Mouse (Mus musculus): ENCODE results near the gene Patz1. TPM values are rescaled to one million over a fixed set of nuclear protein-coding genes. Genes with fewer than 3 reads are reported as not detected.

The Patz1 gene
- polyA plus RNA-seq, 1 experiment from 2014 or later = 36.1 TPM

GRCm38 (mm10) chr11:3334711-3335316 lies 46.1 kb downstream of the Patz1 start:
- H3K27me3 ChIP-seq (replicated peaks) = no peaks in the 10 kb centered on the region
- ATAC-seq = no peak
- H3K36me3 ChIP-seq = no peaks in the 10 kb centered on the region
- H3K4me1 ChIP-seq (replicated peaks) = peaks cover 28% of the 10 kb centered on the region
- 35% methylated on average over 9 of the region's 9 CpGs for WGBS
- no peak overlapping the region for H3K4me2 ChIP-seq (replicated peaks)
- H3K9me3 ChIP-seq = no peaks in the 10 kb centered on the region
- H3K9ac ChIP-seq = no peak overlapping the region
- no peak overlapping the region for H3K27ac ChIP-seq
- no peak overlapping the region for H3K4me3 ChIP-seq (replicated peaks)

DNA sequence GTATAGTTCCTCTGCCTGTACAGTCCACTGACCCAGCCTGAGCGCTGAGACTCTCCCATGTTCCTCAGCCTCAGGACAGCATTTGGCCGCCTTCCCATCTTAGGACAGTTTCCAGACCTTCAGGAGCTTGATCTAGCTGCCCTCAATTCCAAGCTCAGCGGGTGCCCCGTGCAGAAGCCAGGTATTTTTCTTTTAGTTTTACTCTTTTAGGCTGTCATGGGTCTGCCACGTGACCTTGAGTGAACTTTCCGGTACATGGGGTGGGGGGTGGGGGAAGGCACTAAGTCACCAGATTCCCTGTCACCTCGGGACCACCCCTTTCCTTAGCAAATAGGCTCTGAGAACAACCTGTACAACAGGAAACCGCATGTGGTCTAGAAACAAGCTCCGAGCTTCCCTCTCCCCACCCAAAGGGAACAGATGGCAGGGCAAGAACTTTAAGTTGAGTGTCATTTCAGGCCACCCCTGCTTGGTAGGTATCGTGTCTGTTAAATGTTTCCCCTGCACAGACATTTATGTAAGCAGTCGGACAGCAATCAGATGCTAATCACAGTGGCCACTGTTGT lies 47.1 kb downstream of the Patz1 start:
- Histone ChIP-seq H3K4me2 (replicated peaks) (no peak overlapping the region), H3K27ac (0 out of 2 replicates have a peak overlapping the region, but pooled peaks have one; percentile 14), H3K4me1 (replicated peaks) (peaks cover 26% of the 10 kb centered on the region), H3K9ac (no peak overlapping the region), H3K4me3 (replicated peaks) (no peak overlapping the region), H3K27me3 (replicated peaks) (no peaks in the 10 kb centered on the region), H3K36me3 (no peaks in the 10 kb centered on the region), H3K9me3 (no peaks in the 10 kb centered on the region)
- 17% methylated on average over 11 of the region's 11 CpGs for WGBS
- ATAC-seq = no peak

DNA sequence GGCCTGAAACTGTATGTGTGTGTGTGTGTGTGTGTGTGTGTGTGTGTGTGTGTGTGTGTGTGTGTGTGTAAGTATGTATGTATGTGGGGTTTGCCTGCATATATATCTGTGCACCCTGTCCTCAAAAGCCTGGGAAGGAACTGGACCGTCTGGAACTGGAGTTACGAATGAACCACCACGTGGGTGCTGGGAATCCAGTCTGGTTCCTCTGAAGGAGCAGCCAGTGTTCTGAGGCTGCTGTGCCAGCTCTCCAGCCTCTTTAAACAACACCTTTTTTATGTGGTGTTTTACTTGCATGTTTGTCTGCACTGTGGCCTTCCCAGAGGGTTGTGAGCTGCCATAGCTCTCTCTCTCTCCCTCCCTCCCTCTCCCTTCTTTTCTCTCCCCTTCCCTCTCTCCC lies 47.9 kb downstream of the Patz1 start:
- H3K9ac ChIP-seq = no peak overlapping the region
- no peak overlapping the region for H3K27ac ChIP-seq
- H3K4me2 ChIP-seq (replicated peaks) = no peak overlapping the region
- no peak for ATAC-seq
- peaks cover 26% of the 10 kb centered on the region for H3K4me1 ChIP-seq (replicated peaks)
- H3K27me3 ChIP-seq (replicated peaks) = no peaks in the 10 kb centered on the region
- no peak overlapping the region for H3K4me3 ChIP-seq (replicated peaks)
- no peaks in the 10 kb centered on the region for H3K36me3 ChIP-seq
- WGBS = 84% methylated on average over 3 of the region's 3 CpGs
- H3K9me3 ChIP-seq = no peaks in the 10 kb centered on the region

GRCm38 (mm10) chr11:3337173-3337955 lies 48.7 kb downstream of the Patz1 start:
- no peaks in the 10 kb centered on the region for H3K36me3 ChIP-seq
- H3K9me3 ChIP-seq = no peaks in the 10 kb centered on the region
- WGBS = 23% methylated on average over 12 of the region's 12 CpGs
- ATAC-seq = peak; percentile 27; the same call in 1 of the 2 replicates
- H3K4me2 ChIP-seq (replicated peaks) = peak overlapping the region; percentile 3; the same call in 1 of the 2 replicates
- H3K9ac ChIP-seq = no peak overlapping the region
- H3K27me3 ChIP-seq (replicated peaks) = no peaks in the 10 kb centered on the region
- peaks cover 21% of the 10 kb centered on the region for H3K4me1 ChIP-seq (replicated peaks)
- peak overlapping the region; percentile 61 for H3K27ac ChIP-seq
- H3K4me3 ChIP-seq (replicated peaks) = no peak overlapping the region

DNA sequence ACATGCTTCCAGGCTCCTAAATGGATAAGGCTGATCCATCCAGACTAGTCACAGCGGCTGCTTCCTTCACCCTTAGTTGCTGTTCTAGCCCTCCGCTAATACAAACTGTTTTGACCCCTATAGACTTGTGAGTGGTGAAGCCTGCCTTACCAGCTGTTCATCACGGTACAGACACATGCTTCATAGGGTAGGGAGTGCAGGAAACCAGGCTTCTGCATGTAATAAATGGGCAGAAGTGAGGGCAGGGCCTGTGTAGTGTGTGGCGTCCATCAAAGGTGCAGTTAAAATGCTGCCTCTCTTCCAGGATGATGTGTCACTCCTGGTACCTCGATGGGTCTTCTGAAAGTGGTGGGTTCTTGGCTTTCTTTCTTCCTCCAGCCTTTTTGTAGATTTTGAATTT lies 49.3 kb downstream of the Patz1 start:
- H3K27me3 ChIP-seq (replicated peaks) = no peaks in the 10 kb centered on the region
- H3K4me3 ChIP-seq (replicated peaks) = no peak overlapping the region
- peaks cover 21% of the 10 kb centered on the region for H3K4me1 ChIP-seq (replicated peaks)
- H3K9ac ChIP-seq = no peak overlapping the region
- ATAC-seq = peak; percentile 7; the same call in 1 of the 2 replicates
- no peak overlapping the region for H3K4me2 ChIP-seq (replicated peaks)
- no peaks in the 10 kb centered on the region for H3K36me3 ChIP-seq
- peak overlapping the region; percentile 61; the same call in 1 of the 2 replicates for H3K27ac ChIP-seq
- 48% methylated on average over 5 of the region's 5 CpGs for WGBS
- H3K9me3 ChIP-seq = no peaks in the 10 kb centered on the region

DNA sequence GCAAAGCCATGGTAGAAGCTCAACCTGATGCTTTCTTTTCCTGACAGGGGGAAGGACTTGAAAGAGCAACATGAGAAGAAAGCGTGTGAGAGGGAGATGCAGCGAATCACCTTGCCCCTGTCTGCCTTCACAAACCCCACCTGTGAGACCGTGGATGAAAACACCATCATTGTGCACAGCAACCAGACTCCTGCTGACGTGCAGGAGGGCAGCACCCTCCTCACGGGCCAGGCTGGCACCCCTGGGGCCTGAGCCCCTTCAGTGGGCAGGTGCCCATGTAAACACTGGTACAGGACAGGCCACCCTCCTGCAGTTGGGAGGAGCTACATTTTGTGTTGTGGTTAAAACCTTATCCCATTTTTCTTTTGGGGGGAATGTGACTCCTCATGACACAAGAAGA lies 52.8 kb downstream of the Patz1 start:
- no peak overlapping the region for H3K9ac ChIP-seq
- H3K4me2 ChIP-seq (replicated peaks) = no peak overlapping the region
- H3K4me1 ChIP-seq (replicated peaks) = peaks cover 8% of the 10 kb centered on the region
- 79% methylated on average over 5 of the region's 5 CpGs for WGBS
- H3K36me3 ChIP-seq = peaks cover 16% of the 10 kb centered on the region
- no peaks in the 10 kb centered on the region for H3K27me3 ChIP-seq (replicated peaks)
- H3K4me3 ChIP-seq (replicated peaks) = no peak overlapping the region
- no peaks in the 10 kb centered on the region for H3K9me3 ChIP-seq
- no peak for ATAC-seq
- H3K27ac ChIP-seq = no peak overlapping the region

DNA sequence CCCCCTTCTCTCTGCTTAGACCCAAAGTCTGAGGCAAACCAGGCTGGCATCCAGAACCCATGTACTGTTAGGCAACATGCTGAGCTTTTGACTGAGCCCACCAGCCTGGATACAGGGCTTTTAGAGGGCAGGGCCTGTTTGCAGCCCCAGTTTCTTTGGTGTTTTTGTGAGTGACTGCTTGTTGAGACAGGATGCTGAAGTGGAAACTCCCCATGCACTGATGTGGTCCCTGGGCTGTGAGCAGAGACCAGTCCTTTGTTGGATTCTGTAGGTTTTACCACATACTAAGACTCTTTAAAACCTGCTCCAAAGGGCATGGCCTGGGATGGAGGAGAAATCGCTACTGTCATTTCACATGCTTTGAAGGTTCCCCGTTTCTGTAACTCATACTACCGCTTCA lies 56.2 kb downstream of the Patz1 start:
- Histone ChIP-seq H3K27ac (no peak overlapping the region), H3K4me3 (replicated peaks) (no peak overlapping the region), H3K4me2 (replicated peaks) (no peak overlapping the region), H3K9ac (no peak overlapping the region), H3K27me3 (replicated peaks) (no peaks in the 10 kb centered on the region), H3K9me3 (no peaks in the 10 kb centered on the region), H3K4me1 (replicated peaks) (peaks cover 19% of the 10 kb centered on the region), H3K36me3 (peaks cover 16% of the 10 kb centered on the region)
- WGBS = 92% methylated on average over 3 of the region's 3 CpGs
- ATAC-seq = no peak

DNA sequence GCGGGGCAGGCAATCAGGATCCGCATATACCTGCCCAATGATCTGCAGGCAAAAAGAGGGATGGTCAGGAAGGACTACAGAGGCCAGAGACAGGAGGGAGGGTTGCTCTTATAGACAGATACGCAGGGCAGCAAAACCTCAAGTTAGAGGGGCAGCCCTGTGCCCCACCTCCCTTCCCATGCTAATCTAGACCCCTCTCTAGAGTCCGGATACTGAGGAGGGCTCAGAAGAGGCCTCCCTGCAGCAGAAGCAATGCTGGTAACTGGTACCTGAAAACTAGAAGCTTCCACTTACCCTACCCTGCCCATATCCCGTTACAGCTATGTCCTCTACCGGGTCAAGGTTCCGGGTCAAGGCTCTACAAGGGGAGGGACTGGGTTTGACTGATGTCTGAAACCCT lies 57.7 kb downstream of the Patz1 start:
- Histone ChIP-seq H3K27ac (no peak overlapping the region), H3K4me3 (replicated peaks) (no peak overlapping the region), H3K4me2 (replicated peaks) (no peak overlapping the region), H3K4me1 (replicated peaks) (peaks cover 19% of the 10 kb centered on the region), H3K9me3 (no peaks in the 10 kb centered on the region), H3K27me3 (replicated peaks) (no peaks in the 10 kb centered on the region), H3K36me3 (peaks cover 26% of the 10 kb centered on the region), H3K9ac (no peak overlapping the region)
- 93% methylated on average over 7 of the region's 7 CpGs for WGBS
- ATAC-seq = no peak

DNA sequence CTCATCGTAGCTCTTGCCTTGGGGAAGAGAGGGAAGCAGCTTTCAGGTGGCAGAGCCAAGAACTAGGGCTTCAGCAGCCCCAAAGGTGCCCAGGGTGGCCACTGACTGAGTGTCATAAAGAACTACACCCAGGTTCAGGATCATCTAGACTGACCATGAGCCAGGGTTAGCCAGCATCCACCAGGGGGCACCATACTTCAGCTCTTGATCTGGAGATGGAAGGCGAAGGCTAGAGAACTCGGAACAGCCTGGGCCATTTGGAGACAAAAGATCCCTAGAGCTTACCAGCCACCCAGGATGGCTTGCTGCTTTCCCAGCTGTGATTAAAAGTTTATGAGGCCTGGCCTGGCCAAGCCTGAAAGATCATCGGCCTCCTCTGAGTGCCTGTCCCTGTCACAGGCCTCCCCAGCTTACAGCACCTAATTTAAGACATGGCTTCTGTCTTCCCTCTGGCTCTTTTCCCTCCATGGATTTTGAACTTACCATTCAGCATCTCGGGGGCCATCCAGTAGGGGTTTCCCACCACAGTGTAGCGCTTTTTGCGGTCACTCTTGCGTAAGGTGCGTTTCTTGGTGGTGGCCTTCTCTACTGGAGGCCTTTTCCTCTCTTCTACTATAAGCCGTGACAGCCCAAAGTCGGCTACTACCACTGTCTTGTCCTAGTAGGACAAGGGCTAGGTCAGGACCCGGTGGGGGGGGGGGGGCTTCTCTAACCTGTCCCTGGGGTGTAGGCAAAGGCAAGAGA lies 58.6 kb downstream of the Patz1 start:
- Histone ChIP-seq H3K9ac (no peak overlapping the region), H3K36me3 (peaks cover 32% of the 10 kb centered on the region), H3K9me3 (no peaks in the 10 kb centered on the region), H3K27ac (no peak overlapping the region), H3K27me3 (replicated peaks) (no peaks in the 10 kb centered on the region), H3K4me3 (replicated peaks) (no peak overlapping the region), H3K4me1 (replicated peaks) (peaks cover 19% of the 10 kb centered on the region), H3K4me2 (replicated peaks) (no peak overlapping the region)
- 60% methylated on average over 12 of the region's 12 CpGs for WGBS
- ATAC-seq = peak; percentile 71

DNA sequence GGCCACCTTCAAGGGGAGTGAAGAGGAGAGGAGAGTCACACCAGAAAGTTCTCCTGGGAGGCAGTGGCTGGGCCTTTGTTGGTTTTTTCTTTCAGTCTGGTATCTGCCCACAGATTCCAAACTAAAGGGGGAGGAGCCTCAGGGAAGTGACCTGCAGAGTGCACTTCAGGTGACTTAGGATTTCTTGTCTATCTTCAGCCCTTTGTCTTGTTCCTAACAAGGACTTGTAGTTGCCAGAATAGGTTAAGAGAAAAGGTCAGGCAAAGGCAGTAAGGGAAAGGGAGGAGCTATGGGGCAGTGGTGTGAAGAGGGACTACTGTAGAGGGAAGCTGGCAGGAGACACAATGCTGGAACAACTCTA lies 59.1 kb downstream of the Patz1 start:
- Histone ChIP-seq H3K36me3 (peaks cover 32% of the 10 kb centered on the region), H3K9ac (no peak overlapping the region), H3K27me3 (replicated peaks) (no peaks in the 10 kb centered on the region), H3K4me3 (replicated peaks) (no peak overlapping the region), H3K9me3 (no peaks in the 10 kb centered on the region), H3K27ac (no peak overlapping the region), H3K4me2 (replicated peaks) (no peak overlapping the region), H3K4me1 (replicated peaks) (peaks cover 19% of the 10 kb centered on the region)
- no peak for ATAC-seq

- Histone ChIP-seq H3K9ac (no peak overlapping the region), H3K27me3 (replicated peaks) (no peaks in the 10 kb centered on the region), H3K4me1 (replicated peaks) (peaks cover 19% of the 10 kb centered on the region), H3K27ac (0 out of 2 replicates have a peak overlapping the region, but pooled peaks have one; percentile 3), H3K36me3 (peaks cover 32% of the 10 kb centered on the region), H3K4me3 (replicated peaks) (no peak overlapping the region), H3K4me2 (replicated peaks) (no peak overlapping the region), H3K9me3 (no peaks in the 10 kb centered on the region)
- WGBS = 28% methylated on average over 6 of the region's 6 CpGs
- ATAC-seq = peak; percentile 53
These were observed 60.1 kb downstream of the Patz1 start for GRCm38 (mm10) chr11:3348576-3349342.

- Histone ChIP-seq H3K9ac (no peak overlapping the region), H3K27me3 (replicated peaks) (no peaks in the 10 kb centered on the region), H3K4me1 (replicated peaks) (peaks cover 19% of the 10 kb centered on the region), H3K4me3 (replicated peaks) (no peak overlapping the region), H3K36me3 (peaks cover 28% of the 10 kb centered on the region), H3K4me2 (replicated peaks) (no peak overlapping the region), H3K9me3 (no peaks in the 10 kb centered on the region), H3K27ac (no peak overlapping the region)
- WGBS = 71% methylated on average over 4 of the region's 4 CpGs
- peak; percentile 13; the same call in 1 of the 2 replicates for ATAC-seq
These were observed 60.6 kb downstream of the Patz1 start for GRCm38 (mm10) chr11:3349343-3349695.

Measured in intestine, embryonic 15.5 days (tissue).